Mouse (Mus musculus) embryonic facial prominence, embryonic 10.5 days (tissue): ENCODE measurements around the gene Pih1d1. TPM values are rescaled to one million over a fixed set of nuclear protein-coding genes. Genes with fewer than 3 reads are reported as not detected.
"Not testable (repeated sequence)": the region's sequence is repeated elsewhere in the genome, so short reads cannot be mapped to it uniquely, and the experiment has no call there.

Experiments used
- DNase-seq: peaks from one replicate; pipeline ENCODE4 v3.0.0-alpha.2; 2017; ENCODE audit warnings: low spot score
- H3K27ac ChIP-seq: fragments of 300-500 bp; sonication (generic); replicated peaks from 2 replicates; pipeline ENCODE4 v1.5.1; 2016; ENCODE audit warnings: mild to moderate bottlenecking
- H3K27me3 ChIP-seq: fragments of 300-500 bp; sonication (generic); replicated peaks from 2 replicates; pipeline ENCODE4 v1.6.1; 2016; ENCODE audit warnings: low read depth, mild to moderate bottlenecking; ENCODE audit not compliant: poor library complexity, severe bottlenecking
- H3K36me3 ChIP-seq: fragments of 300-500 bp; sonication (generic); replicated peaks from 2 replicates; pipeline ENCODE4 v1.6.1; 2016; ENCODE audit warnings: mild to moderate bottlenecking, moderate library complexity
- H3K4me1 ChIP-seq: fragments of 300-500 bp; sonication (generic); 2 replicates; pipeline ENCODE4 v1.6.1; 2016
- H3K4me3 ChIP-seq: fragments of 300-500 bp; sonication (generic); 2 replicates; pipeline ENCODE4 v1.5.1; 2016; ENCODE audit warnings: mild to moderate bottlenecking, moderate library complexity
- H3K9me3 ChIP-seq: fragments of 300-500 bp; sonication (generic); 2 replicates; pipeline ENCODE4 v1.6.1; 2016; ENCODE audit warnings: mild to moderate bottlenecking
- WGBS: fragments of 180-500 bp; shearing (Covaris S2); methylation state at CpG from one replicate; pipeline ENCODE4 v1.1.7; 2016; 5-methylcytosine and 5-hydroxymethylcytosine counted together
- polyA plus RNA-seq: library from polyadenylated mRNA; unstranded; fragments of >200 nt; fragmentation: Nextera tagmentation; extraction: Ambion mirVana; gene quantifications from 2 replicates; pipeline ENCODE4 v1.2.1, GENCODE M21; 2016

Pih1d1 gene
- polyA plus RNA-seq, 1 experiment from 2014 or later: 99.6 TPM

- 27% methylated on average over 10 of the region's 10 CpGs for WGBS
These were observed 12.9 kb downstream of the Pih1d1 start for GRCm38 (mm10) chr7:45166950-45167401.

GRCm38 (mm10) chr7:45167761-45168445 lies 13.8 kb downstream of the Pih1d1 start:
- Histone ChIP-seq H3K27ac (no peak overlapping the region), H3K9me3 (peaks cover 35% of the 10 kb centered on the region), H3K4me1 (peaks cover 14% of the 10 kb centered on the region), H3K27me3 (peaks cover 100% of the 10 kb centered on the region), H3K4me3 (peak overlapping the region; percentile 25; the same call in 1 of the 2 replicates), H3K36me3 (no peaks in the 10 kb centered on the region)
- peak; percentile 28 for DNase-seq
- 3% methylated on average over 19 of the region's 19 CpGs for WGBS

More at GRCm38 (mm10) chr7:45166950-45167401, 12.9 kb downstream of the Pih1d1 start:
- Histone ChIP-seq H3K27ac (no peak overlapping the region), H3K36me3 (no peaks in the 10 kb centered on the region), H3K9me3 (peaks cover 30% of the 10 kb centered on the region), H3K27me3 (peaks cover 98% of the 10 kb centered on the region), H3K4me3 (no peak overlapping the region), H3K4me1 (peaks cover 21% of the 10 kb centered on the region)
- no peak for DNase-seq

DNA sequence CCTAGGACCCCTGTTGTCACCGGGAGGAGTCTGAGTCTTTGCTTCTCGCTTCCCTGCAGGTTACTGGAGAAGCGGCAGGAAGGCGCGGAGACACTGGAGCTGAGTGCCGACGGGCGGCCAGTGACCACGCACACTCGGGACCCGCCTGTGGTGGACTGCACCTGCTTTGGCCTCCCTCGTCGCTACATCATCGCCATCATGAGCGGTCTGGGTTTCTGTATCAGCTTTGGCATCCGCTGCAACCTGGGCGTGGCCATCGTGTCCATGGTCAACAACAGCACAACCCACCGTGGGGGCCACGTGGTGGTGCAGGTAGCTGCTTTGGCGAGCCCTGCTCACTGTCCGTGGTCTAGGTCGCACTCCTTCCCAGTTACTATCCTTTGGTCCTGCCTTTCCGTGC lies 14.6 kb downstream of the Pih1d1 start:
- H3K4me3 ChIP-seq: peak overlapping the region; percentile 23; the same call in 1 of the 2 replicates
- 4% methylated on average over 24 of the region's 24 CpGs for WGBS
- no peak for DNase-seq

GRCm38 (mm10) chr7:45169495-45169894 lies 15.4 kb downstream of the Pih1d1 start:
- WGBS: 94% methylated on average over 3 of the region's 3 CpGs
- Histone ChIP-seq H3K9me3 (peaks cover 36% of the 10 kb centered on the region), H3K4me1 (peaks cover 9% of the 10 kb centered on the region), H3K27ac (no peak overlapping the region), H3K4me3 (no peak overlapping the region), H3K36me3 (no peaks in the 10 kb centered on the region), H3K27me3 (peaks cover 99% of the 10 kb centered on the region)
- DNase-seq: no peak

More for the DNA sequence above, 14.6 kb downstream of the Pih1d1 start:
- Histone ChIP-seq H3K27ac (no peak overlapping the region), H3K4me1 (peaks cover 14% of the 10 kb centered on the region), H3K36me3 (no peaks in the 10 kb centered on the region), H3K9me3 (peaks cover 36% of the 10 kb centered on the region), H3K27me3 (peaks cover 99% of the 10 kb centered on the region)

- H3K9me3 ChIP-seq: peaks cover 36% of the 10 kb centered on the region
- peaks cover 28% of the 10 kb centered on the region for H3K4me1 ChIP-seq
- no peak overlapping the region for H3K27ac ChIP-seq
- 55% methylated on average over 7 of the region's 7 CpGs for WGBS
- no peaks in the 10 kb centered on the region for H3K36me3 ChIP-seq
- H3K27me3 ChIP-seq: peaks cover 99% of the 10 kb centered on the region
- H3K4me3 ChIP-seq: 0 out of 2 replicates have a peak overlapping the region, but pooled peaks have one; percentile 5
- DNase-seq: no peak
These were observed 18.9 kb downstream of the Pih1d1 start for GRCm38 (mm10) chr7:45172974-45173373.

DNA sequence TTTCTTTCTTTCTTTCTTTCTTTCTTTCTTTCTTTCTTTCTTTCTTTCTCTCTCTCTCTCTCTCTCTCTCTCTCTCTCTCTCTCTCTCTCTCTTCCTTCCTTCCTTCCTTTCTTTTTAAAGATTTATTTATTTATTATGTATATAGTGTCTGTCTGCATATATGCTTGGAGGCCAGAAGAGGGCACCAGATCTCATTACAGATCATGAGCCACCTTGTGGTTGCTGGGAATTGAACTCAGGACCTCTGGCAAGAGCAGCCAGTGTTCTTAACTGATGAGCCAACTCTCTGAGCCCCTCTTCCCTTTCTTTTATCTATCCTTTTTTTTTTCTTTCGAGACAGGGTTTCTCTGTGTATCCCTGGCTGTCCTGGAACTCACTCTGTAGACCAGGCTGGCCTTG lies 19.7 kb downstream of the Pih1d1 start:
- Histone ChIP-seq H3K27me3 (peaks cover 99% of the 10 kb centered on the region), H3K4me1 (peaks cover 24% of the 10 kb centered on the region), H3K9me3 (peaks cover 35% of the 10 kb centered on the region)
- not testable (repeated sequence) for H3K27ac ChIP-seq, H3K36me3 ChIP-seq, H3K4me3 ChIP-seq, DNase-seq
- 50% methylated on average over 1 of the region's 1 CpGs for WGBS

DNA sequence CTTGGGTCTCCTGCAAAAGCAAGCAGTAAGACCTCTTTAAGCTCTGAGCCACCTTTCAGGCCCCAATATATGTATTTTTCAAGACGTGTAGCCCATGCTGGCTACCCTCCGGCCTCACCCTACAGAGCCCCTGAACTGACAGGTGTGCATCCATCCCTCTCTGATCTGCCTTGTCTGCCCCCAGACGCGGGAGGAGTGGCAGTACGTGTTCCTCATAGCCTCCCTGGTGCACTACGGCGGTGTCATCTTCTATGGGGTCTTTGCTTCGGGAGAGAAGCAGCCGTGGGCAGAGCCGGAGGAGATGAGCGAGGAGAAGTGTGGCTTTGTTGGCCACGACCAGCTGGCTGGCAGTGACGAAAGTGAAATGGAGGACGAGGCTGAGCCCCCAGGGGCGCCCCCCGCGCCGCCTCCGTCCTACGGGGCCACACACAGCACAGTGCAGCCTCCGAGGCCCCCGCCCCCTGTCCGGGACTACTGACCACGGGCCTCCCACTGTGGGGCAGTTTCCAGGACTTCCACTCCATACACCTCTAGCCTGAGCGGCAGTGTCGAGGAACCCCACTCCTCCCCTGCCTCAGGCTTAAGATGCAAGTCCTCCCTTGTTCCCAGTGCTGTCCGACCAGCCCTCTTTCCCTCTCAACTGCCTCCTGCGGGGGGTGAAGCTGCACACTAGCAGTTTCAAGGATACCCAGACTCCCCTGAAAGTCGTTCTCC lies 20.6 kb downstream of the Pih1d1 start:
- 3% methylated on average over 29 of the region's 29 CpGs for WGBS
- H3K9me3 ChIP-seq: peaks cover 25% of the 10 kb centered on the region
- no peak overlapping the region for H3K27ac ChIP-seq
- H3K4me3 ChIP-seq: peak overlapping the region; percentile 43
- H3K36me3 ChIP-seq: no peaks in the 10 kb centered on the region
- DNase-seq: no peak
- peaks cover 24% of the 10 kb centered on the region for H3K4me1 ChIP-seq
- H3K27me3 ChIP-seq: peaks cover 99% of the 10 kb centered on the region

DNA sequence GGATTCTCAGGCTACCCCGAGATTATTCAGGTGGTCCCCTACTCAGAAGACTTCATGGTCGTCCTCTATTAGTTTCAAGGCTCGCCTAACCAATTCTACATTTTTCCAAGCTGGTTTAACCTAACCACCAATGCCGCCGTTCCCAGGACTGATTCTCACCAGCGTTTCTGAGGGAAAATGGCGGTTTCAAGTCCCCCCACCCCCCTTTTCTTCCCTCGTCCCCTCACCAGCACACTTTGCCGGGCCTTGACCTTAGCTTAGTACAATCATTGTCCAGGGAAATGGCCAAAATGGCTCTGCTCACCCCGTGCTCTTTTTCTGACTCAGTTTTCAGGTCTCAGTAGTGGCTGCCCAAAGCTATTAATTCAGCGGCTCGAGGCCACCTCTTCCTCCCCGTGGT lies 21.3 kb downstream of the Pih1d1 start:
- peaks cover 99% of the 10 kb centered on the region for H3K27me3 ChIP-seq
- no peaks in the 10 kb centered on the region for H3K36me3 ChIP-seq
- peak overlapping the region; percentile 43; the same call in 1 of the 2 replicates for H3K4me3 ChIP-seq
- 2% methylated on average over 13 of the region's 13 CpGs for WGBS
- H3K4me1 ChIP-seq: peaks cover 24% of the 10 kb centered on the region
- no peak for DNase-seq
- H3K9me3 ChIP-seq: peaks cover 18% of the 10 kb centered on the region
- no peak overlapping the region for H3K27ac ChIP-seq

DNA sequence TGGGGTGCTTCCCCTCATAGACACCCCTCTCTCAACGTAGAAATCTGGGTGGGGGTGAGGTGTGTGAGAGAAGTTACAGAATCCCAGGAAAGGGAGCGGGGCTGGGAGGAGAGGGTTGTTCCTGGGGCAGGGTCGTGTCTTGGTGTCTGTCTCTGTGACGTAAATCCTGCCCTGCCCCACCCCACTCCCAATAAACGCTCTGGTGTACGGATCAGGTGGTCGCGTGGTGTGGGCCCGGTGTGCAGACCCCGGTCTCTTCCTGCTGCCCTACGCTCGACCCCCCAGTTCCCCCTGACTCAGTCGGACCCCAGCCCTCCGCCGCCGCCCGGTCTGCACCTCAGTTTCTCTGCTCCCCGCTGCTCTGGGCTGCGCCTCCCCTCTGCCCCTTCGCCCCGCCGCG lies 21.8 kb downstream of the Pih1d1 start:
- Histone ChIP-seq H3K4me3 (peak overlapping the region; percentile 37), H3K36me3 (no peaks in the 10 kb centered on the region), H3K27ac (no peak overlapping the region), H3K9me3 (peaks cover 14% of the 10 kb centered on the region), H3K4me1 (peaks cover 25% of the 10 kb centered on the region), H3K27me3 (peaks cover 99% of the 10 kb centered on the region)
- no peak for DNase-seq
- 2% methylated on average over 23 of the region's 23 CpGs for WGBS

DNA sequence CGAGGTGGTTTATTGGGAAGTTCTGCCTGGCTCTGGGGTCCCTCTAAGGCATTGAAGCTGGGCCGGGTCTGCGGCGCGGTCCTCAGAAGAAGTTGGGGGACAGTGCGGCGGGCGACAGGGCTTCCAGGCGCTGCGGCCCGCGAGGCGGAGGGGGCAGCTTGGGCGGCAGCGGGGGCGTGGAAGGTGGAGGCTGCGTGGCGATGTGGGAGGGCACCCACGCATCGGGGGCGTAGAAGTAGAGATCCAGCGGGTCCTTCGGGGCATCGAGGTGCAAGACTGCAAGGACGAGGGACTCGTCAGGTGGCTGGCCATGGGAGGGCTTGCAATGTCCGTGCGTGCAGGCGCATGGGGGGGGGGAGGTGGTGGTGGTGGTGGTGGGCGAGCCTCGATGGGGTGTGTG lies 22.3 kb downstream of the Pih1d1 start:
- peak overlapping the region; percentile 37 for H3K4me3 ChIP-seq
- H3K9me3 ChIP-seq: peaks cover 11% of the 10 kb centered on the region; the same call in 1 of the 2 replicates
- DNase-seq: no peak
- 3% methylated on average over 31 of the region's 31 CpGs for WGBS
- H3K4me1 ChIP-seq: peaks cover 30% of the 10 kb centered on the region
- peaks cover 99% of the 10 kb centered on the region for H3K27me3 ChIP-seq
- no peak overlapping the region for H3K27ac ChIP-seq
- no peaks in the 10 kb centered on the region for H3K36me3 ChIP-seq

DNA sequence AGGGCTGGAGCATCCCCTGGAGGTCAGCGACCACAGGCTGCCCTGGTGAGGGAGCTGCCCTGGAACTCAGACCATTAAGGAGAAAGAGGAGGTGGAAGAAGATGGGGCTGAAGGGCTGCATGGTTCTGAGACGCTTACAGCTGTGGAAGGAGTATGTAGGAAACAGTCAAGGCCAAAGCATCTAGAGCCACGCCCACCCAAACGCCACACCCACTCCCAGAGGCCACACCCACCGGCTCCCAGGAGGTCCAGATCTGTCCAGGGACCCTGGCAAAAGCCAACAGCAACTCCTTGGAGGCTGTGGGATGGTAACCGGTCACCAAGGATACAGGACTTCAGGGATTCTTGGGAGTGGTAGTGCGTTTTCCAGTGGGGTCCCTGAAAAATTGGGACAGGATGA lies 24.4 kb downstream of the Pih1d1 start:
- WGBS: 23% methylated on average over 7 of the region's 7 CpGs
- no peaks in the 10 kb centered on the region for H3K9me3 ChIP-seq
- DNase-seq: no peak
- H3K27ac ChIP-seq: no peak overlapping the region
- H3K27me3 ChIP-seq: peaks cover 99% of the 10 kb centered on the region
- H3K4me3 ChIP-seq: no peak overlapping the region
- H3K36me3 ChIP-seq: no peaks in the 10 kb centered on the region
- peaks cover 45% of the 10 kb centered on the region for H3K4me1 ChIP-seq

GRCm38 (mm10) chr7:45179469-45179868 lies 25.4 kb downstream of the Pih1d1 start, which contains the start of gene Gfy:
Gfy (minus strand) TSS chr7:45179569.
- H3K36me3 ChIP-seq: no peaks in the 10 kb centered on the region
- no peaks in the 10 kb centered on the region for H3K9me3 ChIP-seq
- no peak for DNase-seq
- peaks cover 47% of the 10 kb centered on the region for H3K4me1 ChIP-seq
- 25% methylated on average over 7 of the region's 7 CpGs for WGBS
- peaks cover 100% of the 10 kb centered on the region for H3K27me3 ChIP-seq
- H3K27ac ChIP-seq: no peak within 1 kb of the TSS
- H3K4me3 ChIP-seq: no peak within 1 kb of the TSS
